Mouse (Mus musculus) MEL (cell line): ENCODE data around the gene D130043K22Rik.

Experiments used
- CTCF ChIP-seq, 3 experiments: IDR thresholded peaks in 2 of 3; conservative IDR thresholded peaks in 1 of 3; 2 replicates each; pipeline ENCODE4 v1.5.1; 2011 to 2012; ENCODE audit warnings: low read length in 3 of 3, low read depth in 2 of 3, mild to moderate bottlenecking in 2 of 3, improper control_type of control experiment in 1 of 3, inconsistent platforms in 1 of 3, mixed read lengths in 1 of 3, moderate library complexity in 1 of 3; ENCODE audit not compliant: control insufficient read depth in 1 of 3, insufficient read depth in 1 of 3, poor library complexity in 1 of 3, severe bottlenecking in 1 of 3
- EP300 ChIP-seq, 2 experiments: IDR thresholded peaks; 2 replicates each; pipeline ENCODE4 v1.6.1; 2011; ENCODE audit warnings: improper control_type of control experiment in 2 of 2, low read length in 2 of 2, low read depth in 1 of 2, mild to moderate bottlenecking in 1 of 2

GRCm38 (mm10) chr13:24942512-24943282, 97.8 kb downstream of the D130043K22Rik start, which contains the start of gene Gpld1:
- no peak for TF ChIP-seq EP300 (IDR thresholded peaks at IDR 0.05; ENCODE audit: low read depth in 1 of 2, low read length in 2 of 2)
- TF ChIP-seq CTCF (IDR thresholded peaks at IDR 0.05 in 2 of 3, conservative IDR thresholded peaks at IDR 0.05 in 1 of 3; ENCODE audit: control insufficient read depth in 1 of 3, insufficient read depth in 1 of 3, low read depth in 2 of 3, low read length in 3 of 3, poor library complexity in 1 of 3, severe bottlenecking in 1 of 3), result no peak
